Mouse (Mus musculus) lung, postnatal 0 days (tissue): ENCODE measurements at regions not wholly inside any gene's neighbourhood (a gene's known extent, or its start where the extent isn't known, plus 50 kb on each side); places are given as distances from the start of the nearest gene placed in this dataset.

Experiments used
- CTCF ChIP-seq: IDR thresholded peaks from 2 replicates; pipeline ENCODE4 v1.5.1; 2016; ENCODE audit warnings: antibody characterized with exemption, mild to moderate bottlenecking
- EP300 ChIP-seq: IDR thresholded peaks from 2 replicates; pipeline ENCODE4 v1.6.1; 2016; ENCODE audit warnings: antibody characterized with exemption, mild to moderate bottlenecking, control low read depth

DNA sequence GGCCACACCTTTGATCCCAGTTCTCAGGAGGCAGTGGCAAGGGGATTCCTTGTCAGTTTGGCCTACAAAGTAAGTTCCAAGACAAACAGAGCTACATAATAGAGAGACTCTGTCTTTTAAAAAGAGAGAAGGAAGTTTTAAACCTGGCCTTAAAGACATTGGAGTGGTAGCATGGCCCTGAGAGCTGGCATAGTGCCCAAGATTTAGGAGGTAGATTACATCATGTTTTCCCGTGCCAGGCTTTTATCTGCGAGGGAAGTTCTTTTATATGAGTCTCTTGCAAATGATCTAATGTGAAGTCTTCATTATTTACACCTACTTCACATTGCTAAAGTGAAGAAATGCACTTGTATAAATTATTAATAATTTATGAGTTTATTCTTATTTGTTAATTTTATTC is 119.8 kb downstream of the Cd24a start:
- no peak for TF ChIP-seq CTCF
- TF ChIP-seq EP300: no peak
